Mouse (Mus musculus) stomach, embryonic 16.5 days (tissue): ENCODE measurements at regions not wholly inside any gene's neighbourhood (a gene's known extent, or its start where the extent isn't known, plus 50 kb on each side); places are given as distances from the start of the nearest gene placed in this dataset.

Source experiments
- ATAC-seq: fragments of 200-750 bp; cut with Nextera tagmentation; 2 replicates; pipeline ENCODE4 v1.8.0; 2017; ENCODE audit warnings: moderate number of reproducible peaks, moderate TSS enrichment; ENCODE audit not compliant: insufficient read depth, low FRiP score
- H3K27ac ChIP-seq: fragments of 300-500 bp; sonication (generic); 2 replicates; pipeline ENCODE4 v1.5.1; 2014; ENCODE audit warnings: low read length
- H3K27me3 ChIP-seq: fragments of 300-500 bp; sonication (generic); 2 replicates; pipeline ENCODE4 v1.6.1; 2014; ENCODE audit warnings: low read length, control low read depth, mixed read lengths; ENCODE audit not compliant: control insufficient read depth, insufficient read depth
- H3K36me3 ChIP-seq: fragments of 300-500 bp; sonication (generic); 2 replicates; pipeline ENCODE4 v1.6.1; 2014; ENCODE audit warnings: low read length; ENCODE audit not compliant: control insufficient read depth, insufficient read depth
- H3K4me1 ChIP-seq: fragments of 300-500 bp; sonication (generic); 2 replicates; pipeline ENCODE4 v1.6.1; 2014; ENCODE audit warnings: low read length, control low read depth, mixed read lengths; ENCODE audit not compliant: control insufficient read depth, insufficient read depth
- H3K4me2 ChIP-seq: fragments of 300-500 bp; sonication (generic); 2 replicates; pipeline ENCODE4 v1.6.1; 2014; ENCODE audit warnings: low read depth, low read length, mixed read lengths
- H3K4me3 ChIP-seq: fragments of 300-500 bp; sonication (generic); replicated peaks from 2 replicates; pipeline ENCODE4 v1.5.1; 2014; ENCODE audit warnings: mild to moderate bottlenecking, low read length
- H3K9ac ChIP-seq: fragments of 300-500 bp; sonication (generic); 2 replicates; pipeline ENCODE4 v1.6.1; 2014; ENCODE audit warnings: low read length
- H3K9me3 ChIP-seq: fragments of 300-500 bp; sonication (generic); replicated peaks from 2 replicates; pipeline ENCODE4 v1.6.1; 2016; ENCODE audit warnings: low read length, control low read depth; ENCODE audit not compliant: control insufficient read depth
- WGBS: fragments of 180-500 bp; shearing (Covaris S2); extraction: QIAGEN DNeasy Blood & Tissue Kit; methylation state at CpG from one replicate; pipeline ENCODE4 v1.1.7; 2014; 5-methylcytosine and 5-hydroxymethylcytosine counted together

GRCm38 (mm10) chr14:60486278-60486935, 113.3 kb downstream of the Amer2 start:
- Histone ChIP-seq H3K27me3 (peaks cover 9% of the 10 kb centered on the region), H3K4me1 (0 out of 2 replicates have a peak, but pooled peaks cover 8% of the 10 kb centered on the region), H3K4me2 (peak overlapping the region; percentile 75), H3K4me3 (no peak overlapping the region), H3K9me3 (no peaks in the 10 kb centered on the region), H3K27ac (no peak overlapping the region), H3K36me3 (no peaks in the 10 kb centered on the region), H3K9ac (no peak overlapping the region)
- 3% methylated on average over 9 of the region's 9 CpGs for WGBS
- peak; percentile 41; the same call in 1 of the 2 replicates for ATAC-seq

GRCm38 (mm10) chr14:60489111-60489510, 116.1 kb downstream of the Amer2 start:
- WGBS, result 85% methylated on average over 4 of the region's 4 CpGs
- Histone ChIP-seq H3K36me3 (no peaks in the 10 kb centered on the region), H3K27ac (no peak overlapping the region), H3K27me3 (peaks cover 9% of the 10 kb centered on the region), H3K4me1 (0 out of 2 replicates have a peak, but pooled peaks cover 8% of the 10 kb centered on the region), H3K9ac (no peak overlapping the region), H3K9me3 (no peaks in the 10 kb centered on the region), H3K4me3 (no peak overlapping the region), H3K4me2 (no peak overlapping the region)
- ATAC-seq, result no peak

GRCm38 (mm10) chr14:60490886-60491285, 117.8 kb downstream of the Amer2 start:
- H3K9me3 ChIP-seq, result no peaks in the 10 kb centered on the region
- 96% methylated on average over 2 of the region's 2 CpGs for WGBS
- no peak overlapping the region for H3K4me2 ChIP-seq
- no peaks in the 10 kb centered on the region for H3K27me3 ChIP-seq
- no peak overlapping the region for H3K4me3 ChIP-seq
- H3K27ac ChIP-seq, result no peak overlapping the region
- H3K4me1 ChIP-seq, result 0 out of 2 replicates have a peak, but pooled peaks cover 4% of the 10 kb centered on the region
- H3K9ac ChIP-seq, result no peak overlapping the region
- no peaks in the 10 kb centered on the region for H3K36me3 ChIP-seq
- no peak for ATAC-seq

- WGBS, result 75% methylated on average over 5 of the region's 5 CpGs
- no peak overlapping the region for H3K27ac ChIP-seq
- ATAC-seq, result no peak
- H3K36me3 ChIP-seq, result no peaks in the 10 kb centered on the region
- H3K4me3 ChIP-seq, result no peak overlapping the region
- H3K9ac ChIP-seq, result no peak overlapping the region
- no peaks in the 10 kb centered on the region for H3K4me1 ChIP-seq
- no peaks in the 10 kb centered on the region for H3K27me3 ChIP-seq
- H3K4me2 ChIP-seq, result no peak overlapping the region
- no peaks in the 10 kb centered on the region for H3K9me3 ChIP-seq
Observed at GRCm38 (mm10) chr14:60495441-60495840, 122.4 kb downstream of the Amer2 start.

GRCm38 (mm10) chr14:60502552-60502951, 129.5 kb downstream of the Amer2 start:
- Histone ChIP-seq H3K27ac (no peak overlapping the region), H3K4me3 (no peak overlapping the region), H3K4me2 (no peak overlapping the region), H3K27me3 (no peaks in the 10 kb centered on the region), H3K36me3 (no peaks in the 10 kb centered on the region), H3K4me1 (no peaks in the 10 kb centered on the region), H3K9me3 (no peaks in the 10 kb centered on the region), H3K9ac (no peak overlapping the region)
- 84% methylated on average over 6 of the region's 6 CpGs for WGBS
- no peak for ATAC-seq

- Histone ChIP-seq H3K4me3 (no peak overlapping the region), H3K4me2 (no peak overlapping the region), H3K4me1 (no peaks in the 10 kb centered on the region), H3K36me3 (no peaks in the 10 kb centered on the region), H3K9ac (no peak overlapping the region), H3K27ac (no peak overlapping the region), H3K27me3 (no peaks in the 10 kb centered on the region), H3K9me3 (no peaks in the 10 kb centered on the region)
- WGBS, result 75% methylated on average over 6 of the region's 6 CpGs
- ATAC-seq, result no peak
Observed at GRCm38 (mm10) chr14:60505066-60505465, 128.7 kb upstream of the Spata13 start.

GRCm38 (mm10) chr14:60506296-60506695, 127.5 kb upstream of the Spata13 start:
- no peaks in the 10 kb centered on the region for H3K9me3 ChIP-seq
- ATAC-seq, result no peak
- WGBS, result 51% methylated on average over 12 of the region's 12 CpGs

GRCm38 (mm10) chr14:60513560-60513959, 120.2 kb upstream of the Spata13 start:
- 24% methylated on average over 8 of the region's 8 CpGs for WGBS
- H3K36me3 ChIP-seq, result no peaks in the 10 kb centered on the region
- ATAC-seq, result no peak
- H3K4me1 ChIP-seq, result no peaks in the 10 kb centered on the region
- H3K4me3 ChIP-seq, result no peak overlapping the region
- H3K9me3 ChIP-seq, result no peaks in the 10 kb centered on the region
- no peak overlapping the region for H3K9ac ChIP-seq
- no peaks in the 10 kb centered on the region for H3K27me3 ChIP-seq
- no peak overlapping the region for H3K27ac ChIP-seq
- H3K4me2 ChIP-seq, result no peak overlapping the region

More at GRCm38 (mm10) chr14:60506296-60506695, 127.5 kb upstream of the Spata13 start:
- Histone ChIP-seq H3K27me3 (no peaks in the 10 kb centered on the region), H3K4me3 (no peak overlapping the region), H3K36me3 (no peaks in the 10 kb centered on the region), H3K4me2 (no peak overlapping the region), H3K4me1 (no peaks in the 10 kb centered on the region), H3K27ac (no peak overlapping the region), H3K9ac (no peak overlapping the region)

GRCm38 (mm10) chr14:60515094-60515786, 118.6 kb upstream of the Spata13 start:
- Histone ChIP-seq H3K4me1 (no peaks in the 10 kb centered on the region), H3K9me3 (no peaks in the 10 kb centered on the region), H3K4me3 (no peak overlapping the region), H3K9ac (no peak overlapping the region), H3K4me2 (no peak overlapping the region), H3K27ac (no peak overlapping the region), H3K27me3 (no peaks in the 10 kb centered on the region), H3K36me3 (no peaks in the 10 kb centered on the region)
- WGBS, result 73% methylated on average over 12 of the region's 12 CpGs
- no peak for ATAC-seq
